Mouse (Mus musculus) layer of hippocampus, postnatal 14 days (tissue): ENCODE results near the gene Bmp6. TPM values are rescaled to one million over a fixed set of nuclear protein-coding genes. Genes with fewer than 3 reads are reported as not detected.

Experiments
- DNase-seq, 2 experiments: peaks; one replicate each; pipeline ENCODE4 v3.0.0; 2021 to 2022; ENCODE audit warnings: low spot score in 2 of 2, mixed read lengths in 1 of 2
- total RNA-seq, 2 experiments: library from RNA; stranded (reverse); gene quantifications; 2 replicates each; pipeline ENCODE4 v1.2.3; 2021

Gene Bmp6
- total RNA-seq, 2 experiments from 2014 or later, result 5.3 to 10.5 TPM

DNA sequence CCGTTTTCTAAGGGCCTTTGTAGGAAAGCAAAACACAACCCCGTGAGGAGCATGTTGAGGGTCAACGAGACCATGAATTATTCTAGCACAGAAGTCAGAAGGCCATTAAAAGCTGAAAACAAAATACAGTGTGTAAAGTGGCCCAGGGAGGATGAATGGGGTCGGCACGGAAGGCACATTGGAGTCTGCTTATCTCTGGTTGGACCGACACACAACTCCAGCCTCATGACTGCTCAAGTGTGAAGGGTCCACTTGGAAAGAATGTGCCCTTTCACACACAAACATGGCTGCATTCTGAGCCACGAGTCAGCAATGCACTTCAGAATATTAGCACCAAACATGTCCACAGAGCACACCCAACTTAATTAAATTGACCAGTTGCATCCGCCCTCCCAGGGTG is 84.8 kb downstream of the Bmp6 start:
- no peak for DNase-seq

DNA sequence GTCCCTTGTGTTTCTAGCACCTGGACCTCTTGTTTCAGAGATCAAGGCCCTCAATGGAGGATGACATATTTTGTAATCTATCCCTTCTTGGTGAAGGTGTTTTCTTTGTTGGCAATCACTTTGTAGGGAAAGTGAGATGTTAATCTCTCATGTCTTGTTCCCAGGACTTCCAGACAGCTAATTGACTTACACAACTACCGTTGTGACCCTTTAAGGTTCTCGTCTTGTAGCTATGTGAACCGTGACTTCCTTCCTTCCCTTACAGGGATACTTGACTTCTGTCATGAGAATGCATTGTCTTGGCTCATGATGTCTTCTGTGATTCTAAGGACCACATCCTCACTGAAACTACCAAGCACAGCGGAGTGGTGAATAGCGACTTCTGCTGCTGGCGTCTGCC is 85.2 kb downstream of the Bmp6 start:
- DNase-seq, result no peak

GRCm38 (mm10) chr13:38434831-38435230 is 89.9 kb downstream of the Bmp6 start:
- no peak for DNase-seq

GRCm38 (mm10) chr13:38437930-38438329 is 93.0 kb downstream of the Bmp6 start:
- no peak for DNase-seq

DNA sequence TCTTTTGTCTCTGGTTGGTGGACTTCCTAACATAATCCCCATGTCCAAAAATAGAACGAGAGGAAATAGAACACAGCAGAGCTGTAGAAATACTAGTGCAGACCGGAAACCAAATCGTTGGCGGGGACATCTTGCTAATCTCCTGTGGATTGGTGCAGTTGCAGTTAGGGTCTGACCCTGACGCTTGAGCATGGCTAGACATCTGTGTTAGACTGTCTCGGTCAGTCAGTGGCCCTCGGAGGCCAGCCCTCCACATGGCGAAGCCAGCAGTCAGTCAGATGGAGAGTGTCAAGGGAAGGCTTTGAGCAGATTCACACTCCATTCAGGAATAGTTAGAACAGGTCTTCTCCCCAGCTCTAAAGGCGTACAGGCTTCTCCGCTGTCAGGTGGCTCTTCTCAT is 95.3 kb downstream of the Bmp6 start:
- DNase-seq, result no peak

GRCm38 (mm10) chr13:38448516-38449015 is 103.7 kb downstream of the Bmp6 start:
- DNase-seq, result no peak

DNA sequence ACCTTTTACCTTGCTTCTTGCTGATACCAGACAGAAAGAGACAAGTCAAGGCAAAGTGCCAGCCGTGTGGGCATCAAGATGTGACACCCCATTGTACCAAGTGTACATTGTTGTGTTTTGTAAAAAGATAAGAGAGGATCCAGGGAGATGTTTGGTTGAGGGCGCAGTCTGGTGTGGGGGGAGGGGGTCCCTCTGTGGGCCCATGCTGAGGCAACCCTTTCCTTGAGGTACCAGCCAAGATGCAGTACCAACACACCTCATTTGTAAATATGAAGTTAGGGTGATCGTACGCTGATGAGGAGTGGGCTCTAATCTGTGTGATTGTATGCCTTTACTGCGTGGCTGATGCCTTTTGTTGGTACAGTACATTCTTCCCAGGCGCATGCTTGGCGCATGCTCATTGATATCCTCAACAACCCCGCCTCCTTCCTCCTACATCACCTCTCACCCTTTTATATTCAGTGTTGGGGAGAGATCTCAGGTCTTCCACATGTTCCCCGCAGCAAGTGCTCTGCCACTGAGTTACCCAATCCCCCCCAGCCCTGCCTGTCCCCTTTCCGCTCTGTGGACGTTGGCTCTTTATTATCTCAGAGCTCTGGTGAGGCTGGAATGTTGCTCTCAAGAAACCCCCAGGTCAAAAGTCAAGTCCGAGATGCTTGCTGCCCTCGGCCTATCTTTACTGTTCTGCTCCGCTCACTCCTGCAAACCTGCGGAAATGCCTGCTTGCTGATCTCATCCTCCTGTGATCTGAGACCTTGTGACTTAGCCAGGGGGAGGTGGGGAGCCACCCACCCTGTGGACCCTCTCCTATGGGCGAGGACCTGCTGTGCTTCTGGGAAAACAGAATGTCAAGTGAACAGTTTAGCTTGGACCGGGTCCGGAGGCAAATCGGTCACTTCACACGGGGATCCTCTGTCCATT is 105.4 kb downstream of the Bmp6 start:
- no peak for DNase-seq

GRCm38 (mm10) chr13:38451446-38451845 is 106.5 kb downstream of the Bmp6 start:
- no peak for DNase-seq

DNA sequence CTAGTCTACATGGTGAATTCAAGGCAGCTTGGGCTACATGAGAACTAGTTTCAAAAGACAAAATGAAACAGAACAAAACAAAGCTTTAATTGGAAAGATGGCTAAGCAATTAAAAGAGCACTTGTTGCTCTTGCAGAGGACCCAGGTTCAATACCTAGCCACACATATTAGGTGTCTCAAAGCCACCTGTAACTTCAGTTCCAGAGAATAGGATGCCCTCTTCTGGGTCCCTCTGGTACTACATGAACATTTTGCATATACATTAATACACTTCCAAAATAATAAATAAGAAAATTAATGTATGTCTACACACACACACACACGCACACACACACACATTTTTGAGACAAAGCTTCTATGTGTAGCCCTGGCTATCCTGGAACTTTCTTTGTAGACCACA is 118.5 kb downstream of the Bmp6 start:
- DNase-seq, result no peak

- no peak for DNase-seq
Observed at GRCm38 (mm10) chr13:38470882-38471281, 126.0 kb downstream of the Bmp6 start.

DNA sequence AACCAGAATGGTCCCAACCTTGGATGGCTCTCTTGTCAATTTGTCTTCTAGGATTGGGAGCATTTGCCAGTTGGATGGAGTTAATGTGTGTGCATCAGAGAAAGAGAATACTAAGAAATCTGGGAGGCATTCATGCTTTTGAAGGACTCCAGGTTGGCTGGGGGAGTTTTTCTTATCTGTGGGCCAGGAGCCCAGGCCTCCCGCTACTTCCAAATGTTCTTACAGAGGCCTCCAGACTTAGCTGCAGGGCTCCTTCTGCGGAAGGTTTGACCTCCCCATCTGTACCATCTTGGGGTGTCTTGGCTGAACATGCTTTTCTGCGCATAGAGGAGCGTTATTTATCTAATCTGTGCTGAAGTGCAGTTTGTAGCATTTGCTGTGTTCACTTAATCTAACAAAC is 127.7 kb downstream of the Bmp6 start:
- peak in 1 of 2 experiments; percentile 9 for DNase-seq

GRCm38 (mm10) chr13:38473497-38473896 is 128.6 kb downstream of the Bmp6 start:
- DNase-seq, result no peak

DNA sequence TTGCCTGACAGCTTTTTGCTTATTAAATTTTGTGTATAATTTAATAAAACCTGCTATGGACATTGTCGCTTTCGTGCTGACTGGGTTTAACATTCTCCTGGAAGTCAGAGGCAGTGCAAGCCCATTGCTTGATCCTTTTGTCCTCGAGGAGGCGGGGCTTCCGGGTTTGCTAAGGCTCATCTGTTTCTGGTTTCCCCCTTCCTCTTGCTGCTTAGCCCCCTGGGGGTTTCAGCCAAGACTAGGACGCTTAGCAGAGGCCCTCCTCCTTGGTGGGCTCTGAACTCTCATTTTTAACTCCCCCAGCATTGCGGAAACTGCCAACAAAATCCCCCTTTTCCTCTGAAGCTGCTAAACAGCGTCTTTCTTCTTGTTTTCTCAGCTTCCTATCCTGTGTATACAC is 132.0 kb downstream of the Bmp6 start:
- no peak for DNase-seq

GRCm38 (mm10) chr13:38481021-38481420 is 136.1 kb downstream of the Bmp6 start:
- DNase-seq, result no peak

DNA sequence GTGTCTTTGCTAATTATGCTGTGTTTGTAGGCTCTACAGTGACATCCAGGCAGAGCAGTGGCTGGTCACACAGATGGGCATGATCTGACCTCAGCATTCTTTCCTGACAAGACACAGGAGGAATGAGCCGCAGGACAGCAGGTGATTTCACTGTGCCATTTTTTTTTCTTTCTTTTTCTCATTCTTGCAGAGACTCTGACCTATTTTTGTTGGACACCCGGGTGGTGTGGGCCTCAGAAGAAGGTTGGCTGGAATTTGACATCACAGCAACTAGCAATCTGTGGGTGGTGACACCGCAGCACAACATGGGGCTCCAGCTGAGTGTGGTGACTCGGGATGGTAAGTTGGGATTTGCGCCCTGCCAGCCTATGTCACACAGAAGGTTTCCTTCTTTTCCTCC is 139.8 kb downstream of the Bmp6 start:
- DNase-seq, result no peak

GRCm38 (mm10) chr13:38486767-38487166 is 141.9 kb downstream of the Bmp6 start:
- DNase-seq, result no peak

GRCm38 (mm10) chr13:38496715-38497114 is 151.8 kb downstream of the Bmp6 start:
- no peak for DNase-seq

DNA sequence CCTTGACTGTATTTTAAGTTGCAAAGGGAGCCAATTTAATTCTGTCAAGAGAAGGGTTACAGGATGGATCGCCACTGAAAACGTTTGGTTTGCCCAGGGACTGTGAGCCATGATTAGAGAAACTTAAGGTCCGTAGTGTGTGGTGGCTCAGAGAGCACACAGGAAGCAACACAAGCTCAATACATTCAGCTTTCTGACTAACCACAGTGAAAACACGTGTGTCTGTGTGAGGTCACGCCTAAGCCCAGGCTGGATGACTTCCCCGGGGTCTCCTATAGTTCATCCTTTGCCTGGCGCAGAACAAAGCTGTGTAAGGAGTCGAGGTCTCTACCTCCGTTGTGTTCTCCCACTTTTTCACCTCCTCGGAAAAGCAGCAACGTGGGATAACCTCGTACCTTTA is 156.4 kb downstream of the Bmp6 start:
- no peak for DNase-seq

GRCm38 (mm10) chr13:38503137-38503849 is 158.4 kb downstream of the Bmp6 start:
- DNase-seq, result no peak

DNA sequence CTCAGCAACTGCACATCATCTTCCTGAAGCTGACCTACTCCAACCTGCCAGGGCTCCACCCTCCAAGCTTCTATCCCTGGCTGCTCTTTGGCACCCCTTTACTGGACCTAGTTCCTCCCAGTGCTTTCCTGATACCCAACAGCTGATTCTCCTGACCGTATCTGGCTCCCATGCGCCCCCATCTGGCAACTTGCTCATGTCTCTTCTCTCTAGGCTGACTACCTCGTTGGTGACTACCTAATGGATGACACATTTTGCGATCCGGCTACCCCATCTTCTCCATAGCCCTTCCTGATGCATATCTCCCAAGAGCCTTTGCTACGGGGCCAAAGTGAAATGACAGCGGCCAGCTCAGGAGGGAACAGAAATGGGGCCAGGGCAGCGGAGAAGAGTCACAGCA is 161.4 kb downstream of the Bmp6 start:
- peak; percentile 29 to 37 for DNase-seq

GRCm38 (mm10) chr13:38506936-38507335 is 162.0 kb downstream of the Bmp6 start:
- DNase-seq, result no peak

DNA sequence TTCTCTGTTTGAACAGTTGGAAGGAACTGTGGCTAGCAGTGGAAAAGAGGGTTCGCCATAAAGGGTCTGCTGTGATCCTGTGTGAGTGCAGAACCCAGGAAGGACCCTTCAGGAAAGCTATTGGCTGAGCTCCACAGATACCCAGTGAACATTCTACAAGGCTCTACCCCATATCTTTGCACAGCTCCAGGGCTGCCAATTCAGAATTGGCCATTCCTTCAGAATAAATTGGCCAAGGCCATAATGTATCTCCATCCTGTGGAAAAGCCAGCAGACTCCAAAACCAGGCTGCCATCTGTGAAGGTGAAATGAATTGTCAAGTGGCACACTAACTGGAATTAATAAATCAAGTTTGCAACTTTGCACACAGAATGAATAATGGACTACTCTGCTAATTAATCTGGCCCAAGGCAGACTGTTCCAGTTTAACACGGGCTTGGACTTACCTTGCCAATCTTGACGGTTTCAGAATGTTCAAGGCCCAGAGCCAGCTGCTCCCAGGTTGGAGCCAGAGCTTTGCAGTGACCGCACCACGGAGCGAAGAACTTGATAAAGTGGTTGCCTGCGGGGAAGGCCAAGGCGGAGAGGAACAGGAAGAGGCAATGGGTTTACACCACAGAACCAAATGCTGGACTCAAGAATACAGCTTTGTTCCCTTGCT is 164.9 kb downstream of the Bmp6 start:
- peak in 1 of 2 experiments; percentile 48 for DNase-seq
